Mouse (Mus musculus) cerebellum, postnatal 4 days (tissue): Measurements from ENCODE around the gene Tc2n.
A peak's percentile ranks its signal among the peaks of the same experiment; 100 is the strongest.
"Not testable (repeated sequence)": the region's sequence is repeated elsewhere in the genome, so short reads cannot be mapped to it uniquely, and the experiment has no call there.

Experiments used
- DNase-seq, 2 experiments: peaks; one replicate each; pipeline ENCODE4 v3.0.0; 2022; ENCODE audit warnings: low spot score in 2 of 2, mixed read lengths in 1 of 2

The Tc2n gene

GRCm38 (mm10) chr12:101718054-101718754, at the start of gene Tc2n:
Tc2n (minus strand) TSS chr12:101718523.
- peak in 1 of 2 experiments; percentile 25 for DNase-seq

- DNase-seq, result no peak
Measured at GRCm38 (mm10) chr12:101767306-101768053, 49.2 kb upstream of the Tc2n start.

- DNase-seq, result no peak
Measured at GRCm38 (mm10) chr12:101766228-101766852, 48.0 kb upstream of the Tc2n start.

GRCm38 (mm10) chr12:101764870-101765269, 46.5 kb upstream of the Tc2n start:
- DNase-seq, result no peak

- DNase-seq, result no peak
Measured at GRCm38 (mm10) chr12:101763065-101763464, 44.7 kb upstream of the Tc2n start.

- DNase-seq, result no peak
Measured at GRCm38 (mm10) chr12:101762054-101762453, 43.7 kb upstream of the Tc2n start.

- DNase-seq, result no peak
Measured at GRCm38 (mm10) chr12:101759440-101760045, 41.2 kb upstream of the Tc2n start.

GRCm38 (mm10) chr12:101758698-101759097, 40.4 kb upstream of the Tc2n start:
- DNase-seq, result no peak

GRCm38 (mm10) chr12:101742375-101742774, 24.1 kb upstream of the Tc2n start:
- DNase-seq, result no peak

GRCm38 (mm10) chr12:101740486-101740885, 22.2 kb upstream of the Tc2n start:
- no peak for DNase-seq

GRCm38 (mm10) chr12:101740045-101740444, 21.7 kb upstream of the Tc2n start:
- DNase-seq, result no peak

- DNase-seq, result no peak
Measured at GRCm38 (mm10) chr12:101718755-101719150, 430 bp upstream of the Tc2n start.

GRCm38 (mm10) chr12:101699176-101699575, 19.1 kb downstream of the Tc2n start:
- DNase-seq, result no peak

- DNase-seq, result no peak
Measured at GRCm38 (mm10) chr12:101696521-101696920, 21.8 kb downstream of the Tc2n start.

GRCm38 (mm10) chr12:101680538-101680937, 37.8 kb downstream of the Tc2n start:
- DNase-seq, result no peak

GRCm38 (mm10) chr12:101667502-101667901, 50.8 kb downstream of the Tc2n start:
- DNase-seq, result no peak

GRCm38 (mm10) chr12:101633137-101633536, 85.2 kb downstream of the Tc2n start:
- no peak for DNase-seq

GRCm38 (mm10) chr12:101606622-101607021, 111.7 kb downstream of the Tc2n start:
- not testable (repeated sequence) for DNase-seq
